Mouse (Mus musculus): ENCODE measurements around the gene Olfr1174-ps.

Olfr1174-ps gene

GRCm38 (mm10) chr2:88315035-88315434, at the start of gene Olfr1174-ps:
Olfr1174-ps (minus strand) TSS chr2:88315135.
- no peak for DNase-seq

GRCm38 (mm10) chr2:88356304-88356703, 41.4 kb upstream of the Olfr1174-ps start:
- DNase-seq: no peak

GRCm38 (mm10) chr2:88346392-88346791, 31.5 kb upstream of the Olfr1174-ps start, which contains the start of gene Olfr1177-ps:
Olfr1177-ps (minus strand) TSS chr2:88346492.
- DNase-seq: no peak

- DNase-seq: no peak
Measured at GRCm38 (mm10) chr2:88336421-88336820, 21.5 kb upstream of the Olfr1174-ps start, which contains the start of gene Olfr1176. Olfr1176 (plus strand) TSS chr2:88336721.

GRCm38 (mm10) chr2:88327115-88327514, 12.2 kb upstream of the Olfr1174-ps start, which contains the start of gene Olfr1175-ps:
Olfr1175-ps (minus strand) TSS chr2:88327215.
- no peak for DNase-seq

- no peak for DNase-seq
Measured at GRCm38 (mm10) chr2:88279775-88280174, 35.2 kb downstream of the Olfr1174-ps start, which contains the start of gene Olfr1173. Olfr1173 (minus strand) TSS chr2:88279875.

All from right cerebral cortex, adult 18-20 months (tissue).